Mouse (Mus musculus): ENCODE results near the gene Olfr1177-ps. TPM values are rescaled to one million over a fixed set of nuclear protein-coding genes. Genes with fewer than 3 reads are reported as not detected.

Olfr1177-ps gene
- polyA plus RNA-seq (2012; rRNA removed; ENCODE audit: low replicate concordance): not detected in 2 replicates

GRCm38 (mm10) chr2:88346392-88346791, at the start of gene Olfr1177-ps:
Olfr1177-ps (minus strand) TSS chr2:88346492.

GRCm38 (mm10) chr2:88386762-88387161, 40.5 kb upstream of the Olfr1177-ps start, which contains the start of gene Olfr1178:
Olfr1178 (plus strand) TSS chr2:88387062.

GRCm38 (mm10) chr2:88336421-88336820, 9.9 kb downstream of the Olfr1177-ps start, which contains the start of gene Olfr1176:
Olfr1176 (plus strand) TSS chr2:88336721.

GRCm38 (mm10) chr2:88327115-88327514, 19.2 kb downstream of the Olfr1177-ps start, which contains the start of gene Olfr1175-ps:
Olfr1175-ps (minus strand) TSS chr2:88327215.

GRCm38 (mm10) chr2:88315035-88315434, 31.3 kb downstream of the Olfr1177-ps start, which contains the start of gene Olfr1174-ps:
Olfr1174-ps (minus strand) TSS chr2:88315135.

Other genes starting within 250 kb of the Olfr1177-ps start
- not detected in 2 replicates for gene Olfr1166, start 218.2 kb downstream of the Olfr1177-ps start, polyA plus RNA-seq (2012; rRNA removed; ENCODE audit: low replicate concordance)
- gene Olfr1167, start 191.3 kb downstream of the Olfr1177-ps start, polyA plus RNA-seq (2012; rRNA removed; ENCODE audit: low replicate concordance): not detected in 2 replicates
- gene Olfr1168, start 164.6 kb downstream of the Olfr1177-ps start, polyA plus RNA-seq (2012; rRNA removed; ENCODE audit: low replicate concordance): not detected in 2 replicates
- not detected in 2 replicates for gene Olfr1170, start 118.2 kb downstream of the Olfr1177-ps start, polyA plus RNA-seq (2012; rRNA removed; ENCODE audit: low replicate concordance)
- not detected in 2 replicates for gene Olfr1173, start 66.6 kb downstream of the Olfr1177-ps start, polyA plus RNA-seq (2012; rRNA removed; ENCODE audit: low replicate concordance)
- not detected in 2 replicates for gene Olfr1174-ps, start 31.4 kb downstream of the Olfr1177-ps start, polyA plus RNA-seq (2012; rRNA removed; ENCODE audit: low replicate concordance)
- gene Olfr1175-ps, start 19.3 kb downstream of the Olfr1177-ps start, polyA plus RNA-seq (2012; rRNA removed; ENCODE audit: low replicate concordance): not detected in 2 replicates
- not detected in 2 replicates for gene Olfr1176, start 9.8 kb downstream of the Olfr1177-ps start, polyA plus RNA-seq (2012; rRNA removed; ENCODE audit: low replicate concordance)
- not detected in 2 replicates for gene Olfr1178, start 40.6 kb upstream of the Olfr1177-ps start, polyA plus RNA-seq (2012; rRNA removed; ENCODE audit: low replicate concordance)
- gene Olfr1179, start 60.0 kb upstream of the Olfr1177-ps start, polyA plus RNA-seq (2012; rRNA removed; ENCODE audit: low replicate concordance): not detected in 2 replicates
- not detected in 2 replicates for gene Olfr1180, start 72.7 kb upstream of the Olfr1177-ps start, polyA plus RNA-seq (2012; rRNA removed; ENCODE audit: low replicate concordance)
- gene Olfr1181, start 79.7 kb upstream of the Olfr1177-ps start, polyA plus RNA-seq (2012; rRNA removed; ENCODE audit: low replicate concordance): not detected in 2 replicates
- gene Gm13757, start 102.6 kb upstream of the Olfr1177-ps start, polyA plus RNA-seq (2012; rRNA removed; ENCODE audit: low replicate concordance): not detected in 2 replicates
- not detected in 2 replicates for gene Olfr1183, start 108.4 kb upstream of the Olfr1177-ps start, polyA plus RNA-seq (2012; rRNA removed; ENCODE audit: low replicate concordance)
- gene Olfr1184, start 137.1 kb upstream of the Olfr1177-ps start, polyA plus RNA-seq (2012; rRNA removed; ENCODE audit: low replicate concordance): not detected in 2 replicates
- not detected in 2 replicates for gene Olfr1185-ps1, start 146.8 kb upstream of the Olfr1177-ps start, polyA plus RNA-seq (2012; rRNA removed; ENCODE audit: low replicate concordance)
- not detected in 2 replicates for gene Olfr1186, start 172.1 kb upstream of the Olfr1177-ps start, polyA plus RNA-seq (2012; rRNA removed; ENCODE audit: low replicate concordance)
- gene Olfr1188, start 210.4 kb upstream of the Olfr1177-ps start, polyA plus RNA-seq (2012; rRNA removed; ENCODE audit: low replicate concordance): not detected in 2 replicates
- not detected in 2 replicates for gene Olfr1189, start 240.0 kb upstream of the Olfr1177-ps start, polyA plus RNA-seq (2012; rRNA removed; ENCODE audit: low replicate concordance)